Mouse (Mus musculus): ENCODE data around the gene Mlf2. TPM values are rescaled to one million over a fixed set of nuclear protein-coding genes. Genes with fewer than 3 reads are reported as not detected.
"Not testable (repeated sequence)": the region's sequence is repeated elsewhere in the genome, so short reads cannot be mapped to it uniquely, and the experiment has no call there.

The Mlf2 gene
- 430 and 435 TPM in 2 replicates for polyA plus RNA-seq (2014; fragmentation: Nextera tagmentation; extraction: Ambion mirVana)

DNA sequence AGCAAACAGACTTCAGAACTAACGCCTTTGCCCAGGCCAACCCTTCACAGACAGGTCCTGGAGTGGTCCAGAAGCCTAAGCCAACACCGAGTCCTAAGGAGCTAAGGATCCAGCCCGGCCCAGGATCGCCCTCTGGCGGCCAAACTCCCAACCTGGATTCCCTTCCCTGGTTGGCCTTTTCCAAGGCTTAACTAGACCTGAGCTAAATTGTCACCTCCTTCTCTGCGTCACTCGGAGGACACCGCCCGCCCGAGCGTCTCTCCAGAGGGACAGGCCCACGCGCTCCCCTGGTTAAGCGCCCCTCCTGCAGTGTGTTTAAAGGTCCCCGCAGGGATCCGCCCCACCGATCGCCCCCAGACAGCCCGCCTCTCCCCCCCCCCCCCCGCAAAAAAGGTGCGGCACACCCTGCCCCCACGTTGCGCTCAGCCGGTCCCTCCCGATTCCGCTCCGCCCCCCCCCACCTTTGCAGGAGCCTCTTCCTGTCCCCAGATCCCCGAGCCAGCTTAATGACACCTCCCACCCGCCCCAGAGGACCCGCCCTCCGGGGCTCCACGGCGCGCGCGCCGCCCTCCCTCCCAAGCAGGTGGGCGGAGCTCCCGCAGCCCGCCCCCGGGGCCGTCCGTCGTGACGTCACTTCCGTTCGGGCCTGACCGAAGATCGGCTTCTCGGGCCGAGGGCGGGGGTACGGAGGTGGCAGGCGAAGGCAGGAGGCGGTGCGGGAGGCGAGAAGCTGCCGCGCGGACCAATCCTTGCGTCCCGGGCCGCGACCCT, at the start of gene Mlf2:
TSS of gene Mlf2 (plus strand) at position 633 of the 771 bp plus-strand sequence.
- Histone ChIP-seq H3K4me3 (ENCODE audit: low read depth, low read length) (peak within 1 kb of the TSS; percentile 91), H3K27me3 (ENCODE audit: control insufficient read depth, insufficient read depth, low read length) (no peaks in the 10 kb centered on the region), H3K36me3 (ENCODE audit: control insufficient read depth, insufficient read depth, low read length) (peaks cover 17% of the 10 kb centered on the region), H3K9ac (ENCODE audit: low read length) (peak within 1 kb of the TSS; percentile 88), H3K4me2 (peak within 1 kb of the TSS; percentile 53), H3K4me1 (ENCODE audit: control insufficient read depth, insufficient read depth, low read length) (peaks cover 12% of the 10 kb centered on the region), H3K9me3 (ENCODE audit: control insufficient read depth, low read length) (no peaks in the 10 kb centered on the region), H3K27ac (ENCODE audit: low read depth, low read length) (peak within 1 kb of the TSS; percentile 89)
- peak; percentile 93 for ATAC-seq (ENCODE audit: low FRiP score)
- under 1% methylated on average over 40 of the region's 64 CpGs for WGBS
- peak; percentile 100 for DNase-seq (ENCODE audit: low spot score, missing footprints)

DNA sequence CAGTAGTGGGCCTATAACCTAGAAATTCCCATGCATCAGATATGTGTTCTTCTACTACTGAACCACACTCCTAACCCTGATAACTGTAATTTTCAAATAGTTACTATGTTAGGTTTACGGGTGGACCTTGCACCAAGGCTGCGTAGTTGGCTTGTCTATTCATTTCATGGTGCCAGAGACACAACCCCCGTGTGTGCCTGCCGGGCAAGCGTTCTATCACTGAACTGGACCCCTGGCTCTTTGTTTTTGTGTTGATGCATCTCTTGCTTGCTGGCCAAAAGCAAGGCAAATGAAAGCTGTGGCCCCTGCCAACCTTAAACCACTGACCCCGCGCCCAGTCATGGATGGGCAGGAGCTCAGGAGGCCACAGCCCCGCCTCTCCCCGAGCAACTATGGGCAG, 49.4 kb upstream of the Mlf2 start:
- Histone ChIP-seq H3K4me3 (ENCODE audit: low read depth, low read length) (no peak overlapping the region), H3K27me3 (ENCODE audit: control insufficient read depth, insufficient read depth, low read length) (no peaks in the 10 kb centered on the region), H3K4me1 (ENCODE audit: control insufficient read depth, insufficient read depth, low read length) (no peaks in the 10 kb centered on the region), H3K27ac (ENCODE audit: low read depth, low read length) (no peak overlapping the region), H3K9ac (ENCODE audit: low read length) (no peak overlapping the region), H3K4me2 (no peak overlapping the region), H3K36me3 (ENCODE audit: control insufficient read depth, insufficient read depth, low read length) (no peaks in the 10 kb centered on the region), H3K9me3 (ENCODE audit: control insufficient read depth, low read length) (no peaks in the 10 kb centered on the region)
- DNase-seq (ENCODE audit: low spot score, missing footprints) (no peak), ATAC-seq (ENCODE audit: low FRiP score) (no peak)
- WGBS = 91% methylated on average over 9 of the region's 9 CpGs

DNA sequence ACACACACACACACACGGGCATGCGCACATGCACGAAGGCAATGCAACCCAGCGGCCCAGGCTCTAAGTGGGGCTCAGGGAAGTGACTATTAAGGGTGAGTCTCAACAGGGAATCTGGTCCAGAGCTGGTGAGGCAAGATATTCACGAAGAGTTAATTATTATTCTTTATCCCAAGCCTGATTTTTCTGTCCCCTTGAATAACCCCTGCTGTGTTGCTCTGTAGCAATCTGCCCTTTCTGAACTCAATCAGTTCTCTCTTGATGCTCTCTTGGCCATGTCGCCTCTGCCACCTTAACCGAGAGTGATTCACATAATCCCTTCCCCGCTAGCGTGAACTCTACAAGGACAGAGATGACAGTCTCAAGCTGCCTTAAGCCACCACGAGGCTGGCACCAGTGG, 47.8 kb upstream of the Mlf2 start:
- WGBS = 74% methylated on average over 10 of the region's 10 CpGs
- DNase-seq (ENCODE audit: low spot score, missing footprints) (no peak), ATAC-seq (ENCODE audit: low FRiP score) (no peak)
- Histone ChIP-seq H3K27me3 (ENCODE audit: control insufficient read depth, insufficient read depth, low read length) (no peaks in the 10 kb centered on the region), H3K9me3 (ENCODE audit: control insufficient read depth, low read length) (no peaks in the 10 kb centered on the region), H3K4me3 (ENCODE audit: low read depth, low read length) (no peak overlapping the region), H3K9ac (ENCODE audit: low read length) (no peak overlapping the region), H3K4me1 (ENCODE audit: control insufficient read depth, insufficient read depth, low read length) (no peaks in the 10 kb centered on the region), H3K4me2 (no peak overlapping the region), H3K27ac (ENCODE audit: low read depth, low read length) (no peak overlapping the region), H3K36me3 (ENCODE audit: control insufficient read depth, insufficient read depth, low read length) (no peaks in the 10 kb centered on the region)

DNA sequence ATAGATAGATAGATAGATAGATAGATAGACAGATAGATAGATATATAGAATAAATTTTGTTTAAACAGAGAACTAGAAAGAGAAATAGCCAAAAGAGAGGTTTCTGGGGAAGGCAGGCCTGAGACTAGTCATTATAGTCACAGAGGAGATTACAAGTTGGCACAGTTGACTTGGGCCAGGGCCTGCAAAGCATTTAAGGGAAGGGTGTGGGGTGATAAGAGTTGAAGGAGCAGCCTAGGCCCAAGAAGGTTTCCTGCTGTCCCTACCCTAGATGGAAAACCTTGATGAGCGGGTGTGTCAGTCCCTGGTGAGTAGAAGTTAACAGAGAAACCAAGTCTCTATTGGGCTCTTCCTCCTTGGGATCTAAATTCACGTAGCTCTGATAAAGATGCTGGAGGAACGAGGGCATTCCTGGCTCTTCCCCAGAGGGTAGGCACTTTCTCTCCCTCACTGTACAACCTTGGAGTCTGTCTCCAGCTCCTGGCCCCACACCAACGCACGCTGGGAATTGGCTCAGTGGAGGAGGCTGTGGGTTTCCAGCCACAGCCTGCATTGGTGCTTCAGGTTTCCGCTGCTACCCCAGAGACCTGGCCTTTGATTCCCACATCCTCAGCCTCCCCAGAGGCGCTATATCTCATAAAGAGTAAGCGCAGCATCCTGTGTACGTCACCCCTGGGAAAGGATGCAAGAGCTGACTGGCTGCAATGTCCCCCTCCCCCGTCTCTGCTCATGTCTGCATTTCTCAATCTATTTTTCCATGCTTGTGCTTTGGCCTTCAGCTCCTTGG, 46.3 kb upstream of the Mlf2 start:
- WGBS = 78% methylated on average over 10 of the region's 10 CpGs
- DNase-seq (ENCODE audit: low spot score, missing footprints) = no peak

DNA sequence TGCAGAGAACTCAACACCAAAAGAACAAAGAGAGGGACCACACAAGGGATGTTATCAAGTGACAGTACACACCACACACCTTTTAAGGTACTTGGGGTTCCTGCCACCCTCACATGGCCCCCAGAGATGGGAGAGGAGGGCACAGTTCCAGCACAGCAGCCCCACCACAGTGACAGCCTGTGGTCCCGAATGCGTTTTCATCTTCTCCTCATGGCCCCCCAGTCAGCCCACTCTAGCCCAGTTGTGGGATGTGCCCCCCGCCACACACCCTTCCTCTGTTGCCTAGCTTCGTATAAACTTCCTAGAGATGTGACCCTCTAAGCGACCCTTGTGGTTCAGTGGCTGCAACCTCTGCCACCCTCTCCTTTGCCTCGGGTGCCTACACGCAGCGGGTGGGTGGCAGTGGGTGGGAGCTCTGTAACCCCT, 45.2 kb upstream of the Mlf2 start:
- H3K27me3 ChIP-seq (ENCODE audit: control insufficient read depth, insufficient read depth, low read length) = no peaks in the 10 kb centered on the region
- H3K9ac ChIP-seq (ENCODE audit: low read length) = no peak overlapping the region
- no peaks in the 10 kb centered on the region for H3K36me3 ChIP-seq (ENCODE audit: control insufficient read depth, insufficient read depth, low read length)
- no peak overlapping the region for H3K27ac ChIP-seq (ENCODE audit: low read depth, low read length)
- WGBS = 92% methylated on average over 8 of the region's 8 CpGs
- DNase-seq (ENCODE audit: low spot score, missing footprints) = no peak
- H3K9me3 ChIP-seq (ENCODE audit: control insufficient read depth, low read length) = no peaks in the 10 kb centered on the region
- no peaks in the 10 kb centered on the region for H3K4me1 ChIP-seq (ENCODE audit: control insufficient read depth, insufficient read depth, low read length)
- H3K4me2 ChIP-seq = no peak overlapping the region
- no peak for ATAC-seq (ENCODE audit: low FRiP score)
- no peak overlapping the region for H3K4me3 ChIP-seq (ENCODE audit: low read depth, low read length)

More for the DNA sequence above, 46.3 kb upstream of the Mlf2 start:
- Histone ChIP-seq H3K4me2 (no peak overlapping the region), H3K36me3 (ENCODE audit: control insufficient read depth, insufficient read depth, low read length) (no peaks in the 10 kb centered on the region), H3K9ac (ENCODE audit: low read length) (no peak overlapping the region), H3K4me1 (ENCODE audit: control insufficient read depth, insufficient read depth, low read length) (no peaks in the 10 kb centered on the region), H3K27ac (ENCODE audit: low read depth, low read length) (no peak overlapping the region), H3K9me3 (ENCODE audit: control insufficient read depth, low read length) (no peaks in the 10 kb centered on the region), H3K4me3 (ENCODE audit: low read depth, low read length) (no peak overlapping the region), H3K27me3 (ENCODE audit: control insufficient read depth, insufficient read depth, low read length) (no peaks in the 10 kb centered on the region)
- ATAC-seq (ENCODE audit: low FRiP score) = no peak

DNA sequence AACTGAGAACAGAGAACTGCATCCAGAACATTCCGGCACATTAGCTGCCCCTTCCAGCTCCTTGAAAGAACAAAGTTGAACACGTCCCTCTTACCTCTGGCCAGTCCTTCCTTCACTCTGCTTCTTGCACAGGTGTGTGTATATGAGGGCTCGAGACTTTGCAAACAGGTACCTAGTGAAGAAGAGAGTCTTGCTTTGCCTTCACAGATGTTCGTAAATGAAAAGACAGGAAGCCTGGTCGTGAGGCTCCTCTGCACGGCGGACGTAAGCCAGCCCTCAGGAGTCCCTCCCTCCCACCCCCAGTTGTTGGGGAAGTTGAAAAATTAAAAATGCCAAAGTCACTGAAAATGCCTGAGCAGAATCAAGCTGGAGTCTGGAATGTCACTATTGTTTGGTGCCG, 43.2 kb upstream of the Mlf2 start, which contains the start of gene Cd4:
TSS of gene Cd4 (minus strand) at position 236 of the 400 bp plus-strand sequence.
- Histone ChIP-seq H3K36me3 (ENCODE audit: control insufficient read depth, insufficient read depth, low read length) (no peaks in the 10 kb centered on the region), H3K9ac (ENCODE audit: low read length) (no peak within 1 kb of the TSS), H3K4me3 (ENCODE audit: low read depth, low read length) (no peak within 1 kb of the TSS), H3K27me3 (ENCODE audit: control insufficient read depth, insufficient read depth, low read length) (no peaks in the 10 kb centered on the region; the same call in 1 of the 2 replicates), H3K9me3 (ENCODE audit: control insufficient read depth, low read length) (no peaks in the 10 kb centered on the region), H3K4me2 (no peak within 1 kb of the TSS), H3K4me1 (ENCODE audit: control insufficient read depth, insufficient read depth, low read length) (no peaks in the 10 kb centered on the region), H3K27ac (ENCODE audit: low read depth, low read length) (no peak within 1 kb of the TSS)
- 93% methylated on average over 9 of the region's 9 CpGs for WGBS
- ATAC-seq (ENCODE audit: low FRiP score) (no peak), DNase-seq (ENCODE audit: low spot score, missing footprints) (no peak)

DNA sequence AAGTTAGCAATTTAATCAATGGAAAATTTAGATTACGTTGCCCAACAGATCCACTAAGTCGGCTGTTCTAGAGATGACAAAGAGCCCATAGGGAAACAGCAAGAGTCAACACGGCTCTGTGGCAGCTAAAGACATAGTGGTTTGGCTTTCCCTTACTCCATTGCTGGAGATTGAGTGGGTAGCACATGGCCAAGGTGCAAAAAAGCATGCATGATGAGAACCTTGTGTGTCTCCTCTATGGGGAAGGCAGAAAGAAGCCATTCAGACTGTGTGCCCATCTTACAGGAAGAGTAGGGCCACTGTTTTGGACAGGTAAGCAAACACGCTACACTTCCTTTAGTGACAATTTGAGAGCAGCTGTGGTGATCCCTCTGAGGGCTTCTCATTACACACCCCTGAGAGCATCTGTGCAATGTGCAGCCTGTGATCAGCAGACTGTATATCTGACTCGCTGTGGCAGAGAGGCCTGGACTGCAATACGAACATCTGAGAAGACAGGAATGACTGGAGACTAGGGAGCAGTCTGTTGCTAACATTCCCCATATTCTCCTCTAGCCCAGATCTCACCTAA, 42.5 kb upstream of the Mlf2 start:
- Histone ChIP-seq H3K36me3 (ENCODE audit: control insufficient read depth, insufficient read depth, low read length) (no peaks in the 10 kb centered on the region), H3K4me1 (ENCODE audit: control insufficient read depth, insufficient read depth, low read length) (no peaks in the 10 kb centered on the region), H3K4me2 (no peak overlapping the region), H3K4me3 (ENCODE audit: low read depth, low read length) (no peak overlapping the region), H3K27ac (ENCODE audit: low read depth, low read length) (no peak overlapping the region), H3K9ac (ENCODE audit: low read length) (no peak overlapping the region), H3K27me3 (ENCODE audit: control insufficient read depth, insufficient read depth, low read length) (no peaks in the 10 kb centered on the region; the same call in 1 of the 2 replicates), H3K9me3 (ENCODE audit: control insufficient read depth, low read length) (no peaks in the 10 kb centered on the region)
- DNase-seq (ENCODE audit: low spot score, missing footprints) (no peak), ATAC-seq (ENCODE audit: low FRiP score) (no peak)
- 89% methylated on average over 6 of the region's 6 CpGs for WGBS

DNA sequence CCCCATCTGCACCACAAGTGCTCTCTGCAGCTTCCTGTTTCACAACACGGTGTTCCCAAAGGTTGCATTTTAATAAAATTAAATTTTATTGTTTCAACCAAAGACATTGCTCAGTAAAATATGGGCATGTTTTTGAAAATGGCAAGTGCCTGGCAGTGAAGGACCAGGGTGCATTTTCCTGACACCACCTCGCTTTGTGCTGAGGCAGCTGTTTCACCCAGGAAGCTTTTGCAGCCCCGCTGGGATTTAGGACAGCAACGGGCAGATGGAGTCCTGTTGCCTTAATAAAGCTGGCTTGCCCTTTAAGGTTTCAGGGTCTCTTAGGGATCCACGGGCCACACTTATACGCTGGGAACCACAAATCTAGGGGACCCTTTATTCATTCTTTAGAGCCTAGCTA, 40.2 kb upstream of the Mlf2 start:
- no peak for ATAC-seq (ENCODE audit: low FRiP score)
- Histone ChIP-seq H3K36me3 (ENCODE audit: control insufficient read depth, insufficient read depth, low read length) (no peaks in the 10 kb centered on the region), H3K27me3 (ENCODE audit: control insufficient read depth, insufficient read depth, low read length) (no peaks in the 10 kb centered on the region; the same call in 1 of the 2 replicates), H3K4me2 (no peak overlapping the region), H3K4me3 (ENCODE audit: low read depth, low read length) (no peak overlapping the region), H3K9ac (ENCODE audit: low read length) (no peak overlapping the region), H3K4me1 (ENCODE audit: control insufficient read depth, insufficient read depth, low read length) (no peaks in the 10 kb centered on the region), H3K27ac (ENCODE audit: low read depth, low read length) (no peak overlapping the region), H3K9me3 (ENCODE audit: control insufficient read depth, low read length) (no peaks in the 10 kb centered on the region)
- DNase-seq (ENCODE audit: low spot score, missing footprints) = no peak
- WGBS = 60% methylated on average over 6 of the region's 6 CpGs

DNA sequence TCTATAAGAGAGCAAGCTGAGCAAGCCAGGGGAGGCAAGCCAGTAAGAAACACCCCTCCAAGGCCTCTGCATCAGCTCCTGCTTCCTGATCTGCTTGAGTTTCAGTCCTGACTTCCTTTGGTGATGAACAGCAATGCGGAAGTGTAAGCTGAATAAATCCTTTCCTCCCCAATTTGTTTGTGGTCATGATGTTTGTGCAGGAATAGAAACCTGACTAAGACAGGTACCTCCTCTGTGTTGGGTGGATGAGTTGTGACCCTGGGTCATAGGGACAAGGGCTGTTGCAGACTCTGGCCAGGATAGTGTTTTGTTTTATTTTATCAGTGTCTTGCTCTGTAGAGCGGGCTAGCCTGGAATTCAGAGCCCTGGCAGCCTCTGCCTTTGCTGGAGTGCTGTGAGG, 37.1 kb upstream of the Mlf2 start:
- not testable (repeated sequence) for H3K27me3 ChIP-seq (ENCODE audit: control insufficient read depth, insufficient read depth, low read length); H3K9ac ChIP-seq (ENCODE audit: low read length); H3K4me2 ChIP-seq; H3K36me3 ChIP-seq (ENCODE audit: control insufficient read depth, insufficient read depth, low read length); H3K27ac ChIP-seq (ENCODE audit: low read depth, low read length); H3K4me3 ChIP-seq (ENCODE audit: low read depth, low read length); H3K9me3 ChIP-seq (ENCODE audit: control insufficient read depth, low read length); H3K4me1 ChIP-seq (ENCODE audit: control insufficient read depth, insufficient read depth, low read length); ATAC-seq (ENCODE audit: low FRiP score); DNase-seq (ENCODE audit: low spot score, missing footprints)
- 93% methylated on average over 2 of the region's 2 CpGs for whole genome bisulfite sequencing

Measured in midbrain, embryonic 11.5 days (tissue).